Mouse (Mus musculus) E14TG2a.4 (cell line): Measurements from ENCODE around the gene Btnl10.

ENCODE experiments used
- CTCF ChIP-seq: conservative IDR thresholded peaks from 2 replicates; pipeline ENCODE4 v1.5.1; 2014; ENCODE audit warnings: low read length
- NANOG ChIP-seq: IDR thresholded peaks from 2 replicates; pipeline ENCODE4 v1.6.1; 2014; ENCODE audit warnings: borderline replicate concordance, low read length, mixed read lengths
- POU5F1 ChIP-seq: IDR thresholded peaks from 2 replicates; pipeline ENCODE4 v1.6.1; 2014; ENCODE audit warnings: low read length, borderline replicate concordance

DNA sequence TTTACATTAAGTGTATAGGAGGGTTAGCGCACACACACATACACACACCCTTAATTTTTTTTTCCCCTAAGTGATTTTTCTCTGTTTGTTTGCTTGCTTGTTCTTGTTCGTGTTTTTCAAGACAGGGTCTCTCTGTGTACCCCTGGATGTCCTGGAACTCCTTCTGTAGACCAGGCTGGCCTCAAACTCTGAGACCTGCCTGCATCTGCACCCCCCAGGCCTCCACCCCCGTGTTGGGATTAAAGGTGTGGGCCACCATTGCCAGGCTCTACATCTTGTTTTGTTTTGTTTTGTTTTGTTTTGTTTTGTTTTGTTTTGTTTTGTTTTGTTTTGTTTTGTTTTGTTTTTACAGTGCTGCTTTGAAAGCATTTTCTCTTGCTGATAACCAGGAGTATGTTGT is 29.6 kb downstream of the Btnl10 start:
- TF ChIP-seq CTCF (no peak), POU5F1 (no peak), NANOG (no peak)
